Mouse (Mus musculus) kidney, adult 2 months (tissue): ENCODE results near the gene Clec10a. TPM values are rescaled to one million over a fixed set of nuclear protein-coding genes. Genes with fewer than 3 reads are reported as not detected.
A peak's percentile ranks its signal among the peaks of the same experiment; 100 is the strongest.

ENCODE experiments used
- DNase-seq: peaks from one replicate; pipeline ENCODE4 v3.0.0; 2021
- H3K27ac ChIP-seq: fragments of 200-500 bp; 2 replicates; pipeline ENCODE4 v1.5.1; 2012; ENCODE audit warnings: low read depth, low read length, control low read depth, inconsistent platforms; ENCODE audit not compliant: insufficient read depth
- H3K27me3 ChIP-seq: fragments of 200-500 bp; replicated peaks from 2 replicates; pipeline ENCODE4 v1.6.1; 2012; ENCODE audit warnings: mild to moderate bottlenecking, moderate library complexity, low read length, inconsistent platforms; ENCODE audit not compliant: control insufficient read depth, insufficient read depth
- H3K36me3 ChIP-seq: fragments of 200-500 bp; 2 replicates; pipeline ENCODE4 v1.6.1; 2012; ENCODE audit warnings: mild to moderate bottlenecking, moderate library complexity, low read length, inconsistent platforms; ENCODE audit not compliant: control insufficient read depth, insufficient read depth
- H3K4me1 ChIP-seq: fragments of 200-500 bp; 2 replicates; pipeline ENCODE4 v1.6.1; 2011; ENCODE audit warnings: low read length; ENCODE audit not compliant: control insufficient read depth, insufficient read depth
- H3K4me3 ChIP-seq: fragments of 200-500 bp; 2 replicates; pipeline ENCODE4 v1.5.1; 2011; ENCODE audit warnings: mild to moderate bottlenecking, low read depth, low read length, control low read depth; ENCODE audit not compliant: insufficient read depth
- CTCF ChIP-seq: fragments of 200-500 bp; conservative IDR thresholded peaks from 2 replicates; pipeline ENCODE4 v1.5.1; 2011; ENCODE audit warnings: low read depth, mild to moderate bottlenecking, control low read depth, low read length, moderate library complexity, mixed read lengths; ENCODE audit not compliant: insufficient read depth, insufficient read length
- POLR2A ChIP-seq: fragments of 200-500 bp; IDR thresholded peaks from one replicate; pipeline ENCODE4 v1.6.1; 2011; ENCODE audit warnings: low read depth, low read length, control low read depth
- WGBS: fragments of 180-500 bp; shearing (Covaris S2); methylation state at CpG from one replicate; pipeline ENCODE4 v1.1.7; 2018; 5-methylcytosine and 5-hydroxymethylcytosine counted together
- polyA plus RNA-seq: library from polyadenylated mRNA; depleted of rRNA; stranded (reverse); fragments of >200 nt; gene quantifications from 2 replicates; pipeline ENCODE4 v1.2.3, GENCODE M21; 2012; rRNA removed

Clec10a gene
- polyA plus RNA-seq, 1 experiment = 4.0 TPM

DNA sequence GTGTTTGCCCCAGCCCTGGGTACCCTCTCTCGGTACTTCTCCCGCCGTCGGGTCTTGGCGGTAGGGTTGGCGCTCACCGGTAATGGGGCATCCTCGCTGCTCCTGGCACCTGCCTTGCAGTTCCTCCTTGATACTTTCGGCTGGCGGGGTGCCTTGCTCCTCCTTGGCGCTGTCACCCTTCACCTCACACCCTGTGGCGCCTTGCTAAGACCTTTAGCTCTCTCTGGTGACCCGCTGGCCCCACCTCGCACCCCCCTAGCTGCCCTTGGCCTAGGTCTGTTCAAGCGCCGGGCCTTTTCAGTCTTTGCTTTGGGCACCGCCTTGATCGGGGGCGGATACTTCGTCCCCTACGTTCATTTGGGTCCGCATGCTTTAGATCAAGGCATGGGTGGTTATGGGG lies 59.3 kb downstream of the Clec10a start:
- Histone ChIP-seq H3K4me1 (peaks cover 36% of the 10 kb centered on the region), H3K27ac (no peak overlapping the region), H3K4me3 (no peak overlapping the region), H3K27me3 (no peaks in the 10 kb centered on the region), H3K36me3 (no peaks in the 10 kb centered on the region; the same call in 1 of the 2 replicates)
- peak; percentile 75 for DNase-seq
- WGBS = 49% methylated on average over 22 of the region's 22 CpGs
- TF ChIP-seq CTCF (no peak), POLR2A (peak; percentile 11)

DNA sequence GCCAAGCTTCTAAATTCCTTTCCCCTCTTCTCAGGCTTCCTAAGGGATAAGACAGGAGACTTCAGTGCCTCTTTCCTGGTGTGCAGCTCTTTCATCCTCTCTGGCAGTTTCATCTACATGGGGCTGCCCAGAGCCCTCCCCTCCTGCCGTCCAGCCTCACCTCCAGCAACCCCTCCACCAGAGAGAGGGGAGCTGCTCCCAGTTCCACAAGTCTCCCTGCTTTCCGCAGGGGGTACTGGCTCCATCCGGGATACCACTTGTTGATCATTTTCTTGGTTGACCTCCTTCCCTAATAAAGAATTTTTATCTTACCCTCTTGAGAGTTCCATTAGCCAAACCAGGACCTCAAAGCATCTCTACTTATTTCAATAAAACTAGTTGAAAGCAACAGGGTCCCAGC lies 60.1 kb downstream of the Clec10a start:
- no peak for DNase-seq
- no peaks in the 10 kb centered on the region for H3K27me3 ChIP-seq
- H3K36me3 ChIP-seq = no peaks in the 10 kb centered on the region; the same call in 1 of the 2 replicates
- peaks cover 36% of the 10 kb centered on the region for H3K4me1 ChIP-seq
- H3K4me3 ChIP-seq = no peak overlapping the region
- 65% methylated on average over 3 of the region's 3 CpGs for WGBS
- no peak overlapping the region for H3K27ac ChIP-seq
- TF ChIP-seq POLR2A (no peak), CTCF (no peak)

DNA sequence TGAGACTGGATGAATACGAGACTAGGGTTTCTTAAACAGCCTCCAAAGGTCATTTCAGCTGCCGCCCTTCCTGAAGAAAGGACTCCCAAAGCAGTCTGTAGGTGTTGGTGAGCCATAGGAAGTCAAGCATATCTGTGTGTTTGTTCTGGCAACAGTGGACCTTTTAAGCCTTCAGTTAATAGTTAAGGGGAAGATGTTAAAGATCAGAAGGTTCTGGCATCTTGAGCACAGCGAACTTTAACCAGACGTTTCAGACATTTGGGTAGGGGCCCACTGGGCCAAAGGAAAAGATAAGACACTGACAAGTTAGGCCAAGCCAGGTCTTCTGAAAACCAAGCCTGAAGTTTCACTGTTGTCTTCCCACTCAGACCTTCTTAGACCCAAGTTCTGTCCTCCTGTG lies 62.0 kb downstream of the Clec10a start:
- Histone ChIP-seq H3K36me3 (no peaks in the 10 kb centered on the region; the same call in 1 of the 2 replicates), H3K4me1 (peaks cover 32% of the 10 kb centered on the region), H3K27ac (peak overlapping the region; percentile 93), H3K27me3 (no peaks in the 10 kb centered on the region), H3K4me3 (no peak overlapping the region)
- WGBS = 41% methylated on average over 4 of the region's 4 CpGs
- DNase-seq = peak; percentile 90
- TF ChIP-seq POLR2A (no peak), CTCF (no peak)

DNA sequence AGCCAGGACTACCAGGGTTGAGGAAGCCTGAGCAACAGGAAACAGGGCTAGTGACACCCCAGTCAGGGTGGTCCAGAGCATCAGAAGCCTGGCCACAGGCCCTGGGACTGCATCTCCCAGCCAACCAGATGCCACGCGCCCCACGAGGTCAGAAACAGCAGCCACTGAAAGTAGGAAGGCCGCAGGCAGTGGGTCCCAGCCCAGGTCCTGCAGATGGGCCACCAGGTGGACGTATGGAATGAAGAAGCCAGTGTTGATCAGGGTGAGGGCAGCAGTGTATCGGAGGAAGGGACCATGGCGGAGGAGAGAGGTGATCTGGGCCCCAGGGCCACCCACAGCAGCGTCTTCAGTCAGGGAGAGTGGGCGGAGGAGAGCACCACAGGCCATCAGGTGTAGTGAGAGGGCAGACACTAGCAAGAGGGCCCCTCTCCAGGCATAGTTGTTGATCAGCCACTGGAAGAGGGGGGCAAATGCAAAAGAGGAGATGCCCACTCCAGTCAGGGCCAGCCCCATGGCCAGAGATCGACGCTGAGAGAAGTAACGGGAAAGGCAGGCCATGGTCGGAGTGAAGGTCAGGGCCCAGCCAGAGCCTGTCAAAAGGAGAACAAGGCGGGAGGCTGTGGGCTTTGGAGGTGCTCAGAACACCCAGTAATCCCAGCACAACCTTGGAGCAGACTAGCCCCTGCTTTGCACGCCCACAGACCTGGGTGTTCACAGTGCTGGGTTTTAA lies 62.9 kb downstream of the Clec10a start:
- peak overlapping the region; percentile 93 for H3K27ac ChIP-seq
- WGBS = 63% methylated on average over 15 of the region's 15 CpGs
- no peaks in the 10 kb centered on the region for H3K27me3 ChIP-seq
- DNase-seq = no peak
- no peak for TF ChIP-seq POLR2A
- no peak for TF ChIP-seq CTCF
- no peaks in the 10 kb centered on the region; the same call in 1 of the 2 replicates for H3K36me3 ChIP-seq
- H3K4me3 ChIP-seq = peak overlapping the region; percentile 27
- peaks cover 28% of the 10 kb centered on the region for H3K4me1 ChIP-seq

DNA sequence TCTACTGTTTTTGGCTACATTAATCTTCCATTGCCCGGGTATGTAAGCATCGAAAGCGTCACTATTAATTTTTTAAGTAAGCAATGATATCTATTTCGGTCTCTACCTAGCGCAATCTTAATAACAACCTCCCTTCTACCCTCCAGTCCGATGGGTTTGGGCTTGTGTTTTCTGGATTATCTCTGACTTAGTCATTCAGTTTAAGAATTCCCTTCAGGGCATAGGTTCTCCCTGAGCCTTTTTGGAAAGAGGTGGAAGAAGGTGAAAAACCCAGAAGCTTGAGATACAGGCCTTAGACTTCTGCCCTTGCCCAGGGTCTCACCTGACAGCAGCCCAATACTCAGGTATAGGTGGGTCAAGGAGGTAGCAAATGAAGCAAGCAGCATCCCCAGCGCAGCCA lies 63.9 kb downstream of the Clec10a start:
- H3K36me3 ChIP-seq = no peaks in the 10 kb centered on the region; the same call in 1 of the 2 replicates
- TF ChIP-seq POLR2A (no peak), CTCF (no peak)
- H3K27me3 ChIP-seq = no peaks in the 10 kb centered on the region
- no peak for DNase-seq
- H3K27ac ChIP-seq = peak overlapping the region; percentile 77
- WGBS = 55% methylated on average over 7 of the region's 7 CpGs
- peaks cover 32% of the 10 kb centered on the region for H3K4me1 ChIP-seq
- H3K4me3 ChIP-seq = peak overlapping the region; percentile 63

DNA sequence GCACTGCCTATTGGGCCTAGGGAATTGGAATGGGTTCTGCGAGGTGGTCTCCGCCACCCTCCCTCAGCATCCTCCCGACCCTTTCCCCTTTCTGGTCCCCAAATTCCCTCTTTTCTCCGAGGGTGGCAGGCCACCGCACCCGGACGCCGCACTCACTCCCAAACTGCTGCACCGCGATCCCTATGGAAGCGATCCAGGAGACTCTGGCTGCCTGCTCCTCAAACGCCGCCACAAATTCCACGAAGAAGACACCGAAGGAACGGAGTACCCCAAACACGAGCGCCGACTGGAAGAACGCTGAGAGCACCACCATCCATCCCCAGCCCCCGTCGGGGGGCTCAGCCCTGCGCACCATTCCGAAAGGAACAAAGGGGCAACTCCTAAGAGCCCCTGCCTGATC lies 64.3 kb downstream of the Clec10a start:
- no peaks in the 10 kb centered on the region for H3K27me3 ChIP-seq
- peak overlapping the region; percentile 63 for H3K4me3 ChIP-seq
- H3K4me1 ChIP-seq = peaks cover 32% of the 10 kb centered on the region
- no peak for TF ChIP-seq POLR2A
- no peak for TF ChIP-seq CTCF
- 5% methylated on average over 24 of the region's 24 CpGs for WGBS
- peak overlapping the region; percentile 77 for H3K27ac ChIP-seq
- DNase-seq = peak; percentile 48
- no peaks in the 10 kb centered on the region; the same call in 1 of the 2 replicates for H3K36me3 ChIP-seq

Other genes starting within 250 kb of the Clec10a start
- gene Gps2, start 242.3 kb upstream of the Clec10a start, polyA plus RNA-seq = 72.9 and 75.5 TPM in 2 replicates
- gene Eif5a, start 234.2 kb upstream of the Clec10a start, polyA plus RNA-seq = 465 and 575 TPM in 2 replicates
- gene Ybx2, start 220.4 kb upstream of the Clec10a start, polyA plus RNA-seq = 60.5 and 71.7 TPM in 2 replicates
- 74.2 and 78.6 TPM in 2 replicates for gene Slc2a4, start 208.0 kb upstream of the Clec10a start, polyA plus RNA-seq
- 39.2 and 40.0 TPM in 2 replicates for gene Cldn7, start 191.4 kb upstream of the Clec10a start, polyA plus RNA-seq
- 84.4 and 104 TPM in 2 replicates for gene Ctdnep1, start 175.0 kb upstream of the Clec10a start, polyA plus RNA-seq
- 66.3 and 68.4 TPM in 2 replicates for gene Elp5, start 173.7 kb upstream of the Clec10a start, polyA plus RNA-seq
- 746 and 1,018 TPM in 2 replicates for gene Gabarap, start 165.1 kb upstream of the Clec10a start, polyA plus RNA-seq
- 16.0 and 21.4 TPM in 2 replicates for gene Phf23, start 160.4 kb upstream of the Clec10a start, polyA plus RNA-seq
- 8.5 and 9.6 TPM in 2 replicates for gene Dvl2, start 155.6 kb upstream of the Clec10a start, polyA plus RNA-seq
- gene Acadvl, start 140.8 kb upstream of the Clec10a start, polyA plus RNA-seq = 249 and 308 TPM in 2 replicates
- 8.1 and 8.3 TPM in 2 replicates for gene Dlg4, start 139.3 kb upstream of the Clec10a start, polyA plus RNA-seq
- gene Asgr1, start 102.1 kb upstream of the Clec10a start, polyA plus RNA-seq = 0.25 and 0.41 TPM in 2 replicates
- 0.27 and 0.41 TPM in 2 replicates for gene Asgr2, start 63.6 kb upstream of the Clec10a start, polyA plus RNA-seq
- 5.0 and 6.2 TPM in 2 replicates for gene Mgl2, start 25.9 kb upstream of the Clec10a start, polyA plus RNA-seq
- 36.4 and 56.5 TPM in 2 replicates for gene Slc16a11, start 56.6 kb downstream of the Clec10a start, polyA plus RNA-seq
- 44.0 and 48.8 TPM in 2 replicates for gene Slc16a13, start 64.9 kb downstream of the Clec10a start, polyA plus RNA-seq
- gene Bcl6b, start 73.6 kb downstream of the Clec10a start, polyA plus RNA-seq = 7.9 and 8.8 TPM in 2 replicates
- 73.6 and 78.9 TPM in 2 replicates for gene 0610010K14Rik, start 81.7 kb downstream of the Clec10a start, polyA plus RNA-seq
- 13.9 and 15.8 TPM in 2 replicates for gene Gm21988, start 83.6 kb downstream of the Clec10a start, polyA plus RNA-seq
- 457 and 485 TPM in 2 replicates for gene Rnasek, start 83.6 kb downstream of the Clec10a start, polyA plus RNA-seq
- 5.8 and 6.0 TPM in 2 replicates for gene Alox12, start 99.2 kb downstream of the Clec10a start, polyA plus RNA-seq
- 0.07 TPM in 1 of 2 replicates, not detected in the other for gene Alox12e, start 166.4 kb downstream of the Clec10a start, polyA plus RNA-seq
- 0.16 and 0.72 TPM in 2 replicates for gene Alox15, start 195.8 kb downstream of the Clec10a start, polyA plus RNA-seq